Mouse (Mus musculus): ENCODE data around the gene Lyg1. TPM values are rescaled to one million over a fixed set of nuclear protein-coding genes. Genes with fewer than 3 reads are reported as not detected.
A peak's percentile ranks its signal among the peaks of the same experiment; 100 is the strongest.
"Not testable (repeated sequence)": the region's sequence is repeated elsewhere in the genome, so short reads cannot be mapped to it uniquely, and the experiment has no call there.

Gene Lyg1
- polyA plus RNA-seq, 1 experiment from 2014 or later = not detected

DNA sequence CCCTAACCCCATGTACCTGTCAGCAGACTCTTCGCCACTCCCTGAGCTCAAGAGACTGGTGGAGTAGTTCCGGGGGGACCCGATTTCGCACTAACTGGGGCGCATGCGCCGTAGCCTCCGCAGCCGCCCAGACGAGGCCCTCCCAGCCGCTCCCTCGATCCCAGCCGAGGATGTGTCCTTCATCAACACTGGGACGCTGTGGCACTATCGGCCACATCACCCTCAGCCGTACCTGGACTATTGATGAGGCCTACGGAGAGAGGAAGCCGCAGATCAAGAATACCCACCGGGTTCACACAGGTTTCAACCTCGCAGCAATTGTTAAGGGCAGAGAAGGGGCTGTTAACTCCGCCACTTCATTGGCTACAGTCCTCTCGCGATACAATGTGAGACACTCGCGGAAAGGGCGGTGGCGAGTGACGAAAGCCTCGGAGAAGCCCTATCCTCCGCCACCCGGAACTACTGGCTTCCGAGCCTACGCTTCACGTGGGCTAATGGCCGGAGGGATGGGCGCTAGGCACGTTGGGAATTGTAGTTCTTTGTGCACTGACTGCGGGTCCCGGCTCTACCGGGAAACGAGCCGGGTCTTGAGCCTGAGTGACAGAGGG lies 39.4 kb upstream of the Lyg1 start:
- Histone ChIP-seq H3K36me3 (replicated peaks; ENCODE audit: control insufficient read depth, insufficient read depth, low read depth, low read length) (peaks cover 3% of the 10 kb centered on the region), H3K27ac (replicated peaks; ENCODE audit: low read depth, low read length) (peak overlapping the region; percentile 82), H3K4me3 (ENCODE audit: low read depth, low read length) (peak overlapping the region; percentile 84), H3K9ac (replicated peaks; ENCODE audit: low read length) (peak overlapping the region; percentile 79), H3K9me3 (replicated peaks; ENCODE audit: control insufficient read depth, low read length) (no peaks in the 10 kb centered on the region), H3K4me2 (ENCODE audit: low read depth, low read length) (peak overlapping the region; percentile 72), H3K4me1 (ENCODE audit: control insufficient read depth, insufficient read depth, low read length) (no peaks in the 10 kb centered on the region), H3K27me3 (ENCODE audit: control insufficient read depth, insufficient read depth, low read length) (no peaks in the 10 kb centered on the region)
- ATAC-seq (replicated peaks; ENCODE audit: insufficient number of reproducible peaks, low FRiP score, low TSS enrichment, low read depth) (peak; percentile 94), DNase-seq (ENCODE audit: low spot score) (peak; percentile 99)
- WGBS = under 1% methylated on average over 42 of the region's 42 CpGs

- Histone ChIP-seq H3K4me2 (ENCODE audit: low read depth, low read length) (peak overlapping the region; percentile 62), H3K27ac (replicated peaks; ENCODE audit: low read depth, low read length) (no peak overlapping the region), H3K27me3 (ENCODE audit: control insufficient read depth, insufficient read depth, low read length) (no peaks in the 10 kb centered on the region), H3K4me1 (ENCODE audit: control insufficient read depth, insufficient read depth, low read length) (no peaks in the 10 kb centered on the region), H3K9me3 (replicated peaks; ENCODE audit: control insufficient read depth, low read length) (no peaks in the 10 kb centered on the region), H3K9ac (replicated peaks; ENCODE audit: low read length) (peak overlapping the region; percentile 79), H3K4me3 (ENCODE audit: low read depth, low read length) (peak overlapping the region; percentile 84), H3K36me3 (replicated peaks; ENCODE audit: control insufficient read depth, insufficient read depth, low read depth, low read length) (peaks cover 3% of the 10 kb centered on the region)
- no peak for ATAC-seq (replicated peaks; ENCODE audit: insufficient number of reproducible peaks, low FRiP score, low TSS enrichment, low read depth)
- WGBS = 45% methylated on average over 3 of the region's 3 CpGs
- no peak for DNase-seq (ENCODE audit: low spot score)
Measured at GRCm38 (mm10) chr1:37996226-37996625, 38.7 kb upstream of the Lyg1 start.

DNA sequence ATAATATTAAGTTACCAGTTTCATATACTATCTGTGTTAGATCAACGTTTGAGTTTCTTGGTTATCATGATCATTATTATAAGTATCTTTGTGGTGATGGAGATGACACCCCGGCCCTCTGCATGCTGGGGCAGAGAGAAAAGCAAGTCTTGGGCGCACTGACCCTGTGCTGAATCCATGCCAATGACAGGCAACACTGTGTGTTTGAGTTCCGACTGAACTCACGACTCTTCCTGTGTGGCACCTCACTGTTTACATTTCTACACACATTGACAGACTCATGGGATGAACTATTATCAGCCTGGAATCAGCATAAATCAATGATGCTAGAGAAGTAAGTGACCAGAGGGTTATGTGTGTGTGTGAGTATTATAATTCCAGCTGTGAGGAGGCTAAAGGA lies 30.3 kb upstream of the Lyg1 start:
- Histone ChIP-seq H3K9ac (replicated peaks; ENCODE audit: low read length) (no peak overlapping the region), H3K36me3 (replicated peaks; ENCODE audit: control insufficient read depth, insufficient read depth, low read depth, low read length) (no peaks in the 10 kb centered on the region; the same call in 1 of the 2 replicates), H3K27me3 (ENCODE audit: control insufficient read depth, insufficient read depth, low read length) (no peaks in the 10 kb centered on the region), H3K27ac (replicated peaks; ENCODE audit: low read depth, low read length) (no peak overlapping the region), H3K4me1 (ENCODE audit: control insufficient read depth, insufficient read depth, low read length) (no peaks in the 10 kb centered on the region), H3K4me3 (ENCODE audit: low read depth, low read length) (no peak overlapping the region), H3K9me3 (replicated peaks; ENCODE audit: control insufficient read depth, low read length) (no peaks in the 10 kb centered on the region), H3K4me2 (ENCODE audit: low read depth, low read length) (no peak overlapping the region)
- ATAC-seq (replicated peaks; ENCODE audit: insufficient number of reproducible peaks, low FRiP score, low TSS enrichment, low read depth) (no peak), DNase-seq (ENCODE audit: low spot score) (no peak)
- WGBS = 91% methylated on average over 5 of the region's 5 CpGs

DNA sequence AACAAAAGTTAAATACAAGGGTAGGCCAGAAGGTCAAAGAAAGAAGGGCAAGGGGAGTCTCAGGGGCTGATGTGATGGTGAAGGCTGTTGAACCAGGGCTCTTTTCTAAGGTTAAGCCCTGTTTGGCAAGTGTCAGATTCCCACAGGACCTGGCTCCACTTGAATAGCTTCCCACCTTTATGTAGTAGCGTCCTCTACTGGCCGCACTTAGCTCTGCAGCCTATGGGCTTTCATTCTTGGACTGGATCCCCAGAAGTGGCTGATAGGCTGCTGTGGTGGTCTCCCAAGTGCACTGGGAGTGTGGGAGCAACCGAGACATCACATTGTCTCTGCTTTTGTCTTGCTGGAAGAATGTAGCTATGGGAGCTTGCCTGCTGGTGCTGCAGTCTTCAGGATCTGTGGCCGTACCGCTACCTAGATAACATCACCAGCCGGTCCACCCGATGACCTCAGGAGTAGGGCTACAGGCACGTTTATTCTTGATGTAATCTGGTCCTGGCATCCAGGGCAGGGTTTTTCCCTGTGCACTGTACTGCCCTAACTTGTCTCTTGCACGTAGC lies 28.3 kb upstream of the Lyg1 start:
- 80% methylated on average over 9 of the region's 9 CpGs for WGBS

GRCm38 (mm10) chr1:37984326-37984725 lies 26.8 kb upstream of the Lyg1 start:
- H3K4me3 ChIP-seq (ENCODE audit: low read depth, low read length) = no peak overlapping the region
- H3K27ac ChIP-seq (replicated peaks; ENCODE audit: low read depth, low read length) = no peak overlapping the region
- DNase-seq (ENCODE audit: low spot score) = no peak
- H3K27me3 ChIP-seq (ENCODE audit: control insufficient read depth, insufficient read depth, low read length) = no peaks in the 10 kb centered on the region
- H3K4me2 ChIP-seq (ENCODE audit: low read depth, low read length) = no peak overlapping the region
- no peaks in the 10 kb centered on the region for H3K36me3 ChIP-seq (replicated peaks; ENCODE audit: control insufficient read depth, insufficient read depth, low read depth, low read length)
- H3K9me3 ChIP-seq (replicated peaks; ENCODE audit: control insufficient read depth, low read length) = no peaks in the 10 kb centered on the region
- no peak for ATAC-seq (replicated peaks; ENCODE audit: insufficient number of reproducible peaks, low FRiP score, low TSS enrichment, low read depth)
- no peak overlapping the region for H3K9ac ChIP-seq (replicated peaks; ENCODE audit: low read length)
- H3K4me1 ChIP-seq (ENCODE audit: control insufficient read depth, insufficient read depth, low read length) = no peaks in the 10 kb centered on the region
- WGBS = 91% methylated on average over 1 of the region's 1 CpGs

More for the DNA sequence above, 28.3 kb upstream of the Lyg1 start:
- H3K4me2 ChIP-seq (ENCODE audit: low read depth, low read length) = no peak overlapping the region
- H3K9ac ChIP-seq (replicated peaks; ENCODE audit: low read length) = no peak overlapping the region
- H3K27ac ChIP-seq (replicated peaks; ENCODE audit: low read depth, low read length) = no peak overlapping the region
- no peaks in the 10 kb centered on the region for H3K4me1 ChIP-seq (ENCODE audit: control insufficient read depth, insufficient read depth, low read length)
- DNase-seq (ENCODE audit: low spot score) (peak; percentile 19), ATAC-seq (replicated peaks; ENCODE audit: insufficient number of reproducible peaks, low FRiP score, low TSS enrichment, low read depth) (no peak)
- H3K4me3 ChIP-seq (ENCODE audit: low read depth, low read length) = no peak overlapping the region
- no peaks in the 10 kb centered on the region for H3K36me3 ChIP-seq (replicated peaks; ENCODE audit: control insufficient read depth, insufficient read depth, low read depth, low read length)
- H3K27me3 ChIP-seq (ENCODE audit: control insufficient read depth, insufficient read depth, low read length) = no peaks in the 10 kb centered on the region
- no peaks in the 10 kb centered on the region for H3K9me3 ChIP-seq (replicated peaks; ENCODE audit: control insufficient read depth, low read length)

- Histone ChIP-seq H3K4me2 (ENCODE audit: low read depth, low read length) (no peak overlapping the region), H3K9me3 (replicated peaks; ENCODE audit: control insufficient read depth, low read length) (no peaks in the 10 kb centered on the region), H3K9ac (replicated peaks; ENCODE audit: low read length) (no peak overlapping the region), H3K27me3 (ENCODE audit: control insufficient read depth, insufficient read depth, low read length) (no peaks in the 10 kb centered on the region), H3K27ac (replicated peaks; ENCODE audit: low read depth, low read length) (no peak overlapping the region), H3K4me1 (ENCODE audit: control insufficient read depth, insufficient read depth, low read length) (no peaks in the 10 kb centered on the region), H3K4me3 (ENCODE audit: low read depth, low read length) (no peak overlapping the region), H3K36me3 (replicated peaks; ENCODE audit: control insufficient read depth, insufficient read depth, low read depth, low read length) (no peaks in the 10 kb centered on the region)
- ATAC-seq (replicated peaks; ENCODE audit: insufficient number of reproducible peaks, low FRiP score, low TSS enrichment, low read depth) = no peak
- DNase-seq (ENCODE audit: low spot score) = no peak
- 87% methylated on average over 7 of the region's 7 CpGs for WGBS
Measured at GRCm38 (mm10) chr1:37977303-37977702, 19.7 kb upstream of the Lyg1 start.

GRCm38 (mm10) chr1:37976666-37977065 lies 19.1 kb upstream of the Lyg1 start:
- not testable (repeated sequence) for H3K4me3 ChIP-seq (ENCODE audit: low read depth, low read length); DNase-seq (ENCODE audit: low spot score); H3K4me1 ChIP-seq (ENCODE audit: control insufficient read depth, insufficient read depth, low read length); H3K9me3 ChIP-seq (replicated peaks; ENCODE audit: control insufficient read depth, low read length); H3K27ac ChIP-seq (replicated peaks; ENCODE audit: low read depth, low read length); H3K27me3 ChIP-seq (ENCODE audit: control insufficient read depth, insufficient read depth, low read length); ATAC-seq (replicated peaks; ENCODE audit: insufficient number of reproducible peaks, low FRiP score, low TSS enrichment, low read depth); H3K36me3 ChIP-seq (replicated peaks; ENCODE audit: control insufficient read depth, insufficient read depth, low read depth, low read length); H3K4me2 ChIP-seq (ENCODE audit: low read depth, low read length); H3K9ac ChIP-seq (replicated peaks; ENCODE audit: low read length)
- 74% methylated on average over 9 of the region's 9 CpGs for WGBS

DNA sequence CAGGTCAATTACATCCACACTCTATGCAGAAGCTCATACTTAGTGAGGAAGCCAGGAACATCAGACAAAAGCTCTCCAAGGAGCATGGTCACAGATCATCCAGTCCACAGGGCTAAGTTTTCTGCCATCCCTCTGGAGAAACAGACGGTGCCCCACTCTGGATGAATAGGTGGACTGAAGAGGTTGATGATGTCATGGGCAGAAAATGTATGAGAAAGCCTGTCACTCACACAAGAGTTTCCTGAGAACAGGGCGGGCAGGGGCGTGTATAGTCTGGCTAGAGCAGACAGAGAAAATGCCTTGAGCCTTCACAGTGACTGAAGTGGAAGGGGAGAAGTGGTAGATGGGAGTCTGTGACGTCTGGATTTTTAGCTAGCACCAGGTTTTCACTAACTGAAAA lies 14.0 kb upstream of the Lyg1 start:
- H3K27ac ChIP-seq (replicated peaks; ENCODE audit: low read depth, low read length) = no peak overlapping the region
- no peak overlapping the region for H3K9ac ChIP-seq (replicated peaks; ENCODE audit: low read length)
- H3K27me3 ChIP-seq (ENCODE audit: control insufficient read depth, insufficient read depth, low read length) = no peaks in the 10 kb centered on the region
- no peaks in the 10 kb centered on the region for H3K9me3 ChIP-seq (replicated peaks; ENCODE audit: control insufficient read depth, low read length)
- H3K4me2 ChIP-seq (ENCODE audit: low read depth, low read length) = no peak overlapping the region
- 63% methylated on average over 4 of the region's 4 CpGs for WGBS
- no peak overlapping the region for H3K4me3 ChIP-seq (ENCODE audit: low read depth, low read length)
- peak; percentile 12 for DNase-seq (ENCODE audit: low spot score)
- no peaks in the 10 kb centered on the region for H3K36me3 ChIP-seq (replicated peaks; ENCODE audit: control insufficient read depth, insufficient read depth, low read depth, low read length)
- no peak; the same call in 1 of the 2 replicates for ATAC-seq (replicated peaks; ENCODE audit: insufficient number of reproducible peaks, low FRiP score, low TSS enrichment, low read depth)
- no peaks in the 10 kb centered on the region for H3K4me1 ChIP-seq (ENCODE audit: control insufficient read depth, insufficient read depth, low read length)

Data from embryonic facial prominence, embryonic 11.5 days (tissue).